Mouse (Mus musculus): Measurements from ENCODE around the gene Fam198b.

Gene Fam198b

DNA sequence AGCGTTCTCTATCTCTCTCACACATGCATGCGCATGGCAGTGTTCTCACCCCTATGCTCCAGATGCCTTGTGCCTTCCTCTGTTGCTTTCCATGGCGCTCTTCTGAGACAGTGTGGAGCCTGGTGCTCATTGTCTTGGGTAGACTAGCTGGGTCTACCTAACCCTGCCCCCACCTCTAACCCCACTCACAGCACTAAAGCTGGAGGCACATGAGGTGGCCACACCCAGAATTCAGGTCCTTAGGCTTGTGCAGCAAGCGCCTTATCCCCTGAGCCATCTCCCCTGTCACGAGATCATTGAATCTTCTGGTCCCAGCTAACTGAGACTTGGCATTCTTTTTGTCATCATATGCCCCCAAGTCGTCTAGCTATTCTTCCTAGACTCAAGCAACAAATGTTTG lies 17.0 kb downstream of the Fam198b start:
- TF ChIP-seq GATA4 (IDR thresholded peaks at IDR 0.05; ENCODE audit: insufficient replicate concordance, low read length), result no peak

DNA sequence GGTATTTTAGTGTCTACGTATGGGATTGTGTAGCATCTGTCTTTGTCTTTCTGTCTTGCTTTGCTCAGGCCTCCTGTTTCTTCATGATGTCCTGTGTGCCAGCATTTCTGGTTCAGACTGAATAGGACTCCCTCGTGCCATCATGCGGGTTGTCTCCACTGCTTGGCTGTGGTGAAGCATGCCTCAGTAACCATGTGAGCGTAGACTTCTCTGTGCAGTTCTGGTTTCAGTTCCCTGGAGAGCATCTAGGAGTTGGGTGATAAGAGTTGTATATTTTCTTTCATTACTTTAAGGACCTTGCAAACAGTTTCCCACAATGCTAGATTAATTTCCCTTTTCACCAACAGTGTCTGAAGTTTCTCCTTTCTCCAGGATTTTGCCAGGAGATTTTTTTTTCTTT lies 17.4 kb downstream of the Fam198b start:
- no peak for TF ChIP-seq GATA4 (IDR thresholded peaks at IDR 0.05; ENCODE audit: insufficient replicate concordance, low read length)

DNA sequence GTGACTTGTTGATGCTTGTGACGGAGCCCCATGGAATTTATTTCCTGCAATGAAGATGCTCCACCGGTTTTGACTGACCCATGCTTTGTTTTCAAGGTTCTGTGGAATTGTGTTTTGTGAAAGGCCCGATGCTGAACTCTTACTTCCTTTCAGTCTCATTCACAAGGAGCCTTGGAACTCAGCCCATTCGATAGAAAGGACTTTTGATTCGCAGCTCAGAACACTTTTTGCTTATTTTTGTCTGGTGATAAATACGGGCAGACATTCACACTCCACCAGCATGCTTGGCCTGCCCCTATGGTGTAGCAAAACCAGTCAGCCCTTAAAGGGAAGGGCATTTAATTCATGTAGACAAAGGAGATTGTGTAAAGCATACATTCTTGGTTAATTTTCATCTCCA lies 19.5 kb downstream of the Fam198b start:
- TF ChIP-seq GATA4 (IDR thresholded peaks at IDR 0.05; ENCODE audit: insufficient replicate concordance, low read length), result no peak

DNA sequence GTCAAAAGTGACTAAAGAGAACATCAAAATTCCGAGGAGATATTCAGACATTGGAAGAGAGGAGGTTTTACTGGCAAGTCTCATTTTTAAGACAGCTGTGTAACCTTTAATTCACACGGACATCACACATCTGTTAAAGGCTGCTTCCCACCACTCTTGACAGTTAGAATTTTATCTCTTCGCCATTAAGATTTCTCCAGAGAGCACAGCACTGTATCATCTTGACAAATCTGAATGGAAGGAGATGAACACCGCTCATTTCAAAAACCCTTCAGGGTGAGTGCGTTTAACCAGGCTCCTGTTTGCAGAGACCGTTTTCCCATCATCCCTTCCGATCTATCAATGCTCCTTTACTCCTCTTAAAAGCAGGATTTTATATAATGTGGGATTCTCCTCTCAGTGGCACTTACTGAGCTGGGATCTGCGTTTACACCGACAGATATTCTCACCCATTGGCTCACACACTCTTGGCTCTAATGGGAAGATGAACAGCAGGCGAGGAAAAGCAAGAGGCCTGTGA lies 20.0 kb downstream of the Fam198b start:
- TF ChIP-seq GATA4 (IDR thresholded peaks at IDR 0.05; ENCODE audit: insufficient replicate concordance, low read length), result no peak

DNA sequence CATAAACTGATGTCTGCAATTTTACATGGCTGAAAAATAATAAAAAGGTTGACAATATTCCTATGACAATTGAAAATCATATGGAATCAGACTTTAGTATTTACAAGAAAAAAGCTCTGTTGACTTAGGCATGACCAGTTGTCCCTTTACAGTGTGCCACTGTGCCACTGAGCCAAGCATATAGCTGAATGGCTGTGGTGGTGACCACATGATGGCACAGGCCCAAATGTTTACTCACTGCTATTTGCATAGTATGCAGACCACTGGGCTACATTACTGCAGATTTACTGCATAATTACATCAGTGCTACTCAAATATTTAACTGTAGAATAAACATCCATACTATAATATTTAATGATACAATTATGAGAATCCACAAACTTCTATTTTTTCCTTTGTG lies 21.1 kb downstream of the Fam198b start:
- TF ChIP-seq GATA4 (IDR thresholded peaks at IDR 0.05; ENCODE audit: insufficient replicate concordance, low read length), result no peak

DNA sequence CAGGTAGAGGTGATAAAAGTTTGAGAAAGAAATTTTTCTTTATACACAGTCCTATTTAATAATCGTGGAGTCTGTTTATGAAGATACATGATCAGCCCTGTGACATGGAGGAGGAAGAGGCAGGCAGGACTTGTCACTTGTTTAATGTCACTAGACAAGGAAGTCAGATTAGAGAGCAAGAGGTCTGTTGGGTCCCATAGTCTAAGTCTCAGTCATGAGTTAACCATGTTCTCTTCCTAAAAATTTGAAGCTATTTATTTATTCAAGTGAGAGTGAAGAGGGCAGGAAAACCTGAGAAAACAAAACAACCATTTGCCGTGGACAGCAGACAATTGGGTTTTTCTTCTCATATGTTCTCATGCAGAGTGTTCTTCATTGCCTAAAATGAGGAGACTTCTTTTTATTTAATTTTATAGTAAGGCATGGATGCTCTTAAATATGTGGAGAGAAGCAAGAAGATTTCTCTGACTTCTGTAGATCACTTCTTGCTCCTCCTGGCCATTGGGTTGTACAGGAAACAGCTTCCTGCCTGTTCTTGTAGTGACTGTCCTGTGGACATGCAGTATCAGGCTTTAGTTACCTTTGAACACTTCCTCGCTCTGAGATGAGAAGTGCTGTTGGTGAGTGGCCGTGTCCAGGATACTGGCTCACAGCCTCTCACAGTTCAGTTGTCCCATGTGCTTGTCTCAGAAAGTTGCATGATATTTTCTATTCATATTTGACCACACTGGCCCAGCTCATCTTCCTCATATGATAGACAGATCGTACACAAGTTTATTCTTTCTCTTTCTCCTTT lies 22.1 kb downstream of the Fam198b start:
- TF ChIP-seq GATA4 (IDR thresholded peaks at IDR 0.05; ENCODE audit: insufficient replicate concordance, low read length), result no peak

DNA sequence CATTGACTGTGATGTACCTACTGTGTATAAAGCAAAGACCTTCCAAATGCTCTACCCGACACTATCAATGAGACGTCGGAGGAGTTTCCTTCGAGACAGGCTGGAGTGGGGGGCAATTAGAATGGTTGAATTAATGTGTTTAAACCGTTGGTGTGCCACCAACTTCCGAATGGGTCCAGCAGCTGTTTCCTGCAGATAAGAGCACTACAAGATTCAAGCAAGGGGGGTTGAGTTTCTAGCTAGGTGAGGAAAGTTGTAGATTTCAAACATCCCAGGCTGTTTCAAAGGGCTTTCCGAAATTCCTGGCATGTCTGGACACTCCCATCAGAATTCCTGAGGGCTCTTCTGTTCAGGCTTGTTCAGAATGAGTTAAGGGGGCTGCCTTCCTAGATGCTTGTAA lies 22.9 kb downstream of the Fam198b start:
- no peak for TF ChIP-seq GATA4 (IDR thresholded peaks at IDR 0.05; ENCODE audit: insufficient replicate concordance, low read length)

DNA sequence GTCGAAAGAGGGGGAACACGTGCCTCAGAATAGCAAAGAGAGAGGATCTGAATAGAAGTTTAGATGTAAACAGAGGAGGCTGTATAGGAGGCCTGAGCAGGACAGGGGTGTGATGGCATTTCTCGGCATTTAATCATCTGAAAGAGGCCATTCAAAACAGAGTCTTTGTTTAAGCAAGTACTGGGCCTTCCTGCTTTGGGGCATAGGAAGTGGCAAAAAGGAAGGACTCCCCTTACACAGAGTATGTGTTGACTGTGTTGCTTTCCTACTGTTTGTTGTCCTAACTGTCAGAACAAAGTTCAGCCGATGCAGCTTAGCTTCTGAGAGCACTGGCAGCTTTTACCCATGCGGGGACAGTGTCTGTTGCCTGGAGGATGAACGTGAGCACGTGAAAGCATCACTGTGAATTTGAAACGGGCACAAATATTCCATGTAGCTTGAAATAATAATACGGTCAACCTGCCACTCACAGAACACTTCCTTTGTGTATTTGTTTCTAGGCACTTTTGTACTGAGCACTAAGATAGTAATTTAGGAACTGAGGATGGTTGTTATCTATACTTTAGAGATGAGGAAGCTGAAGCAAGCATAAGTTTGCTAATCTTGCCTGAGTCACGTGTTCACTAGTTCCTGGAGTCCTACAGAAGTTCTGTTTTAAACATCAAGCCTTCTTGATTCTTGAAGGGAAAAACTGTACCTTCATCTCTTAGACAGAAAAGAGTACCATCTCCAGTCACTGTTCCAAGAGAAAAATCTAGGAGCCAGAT lies 26.2 kb downstream of the Fam198b start:
- 0 out of 2 replicates have a peak, but pooled peaks have one; percentile 6 for TF ChIP-seq GATA4 (IDR thresholded peaks at IDR 0.05; ENCODE audit: insufficient replicate concordance, low read length)

DNA sequence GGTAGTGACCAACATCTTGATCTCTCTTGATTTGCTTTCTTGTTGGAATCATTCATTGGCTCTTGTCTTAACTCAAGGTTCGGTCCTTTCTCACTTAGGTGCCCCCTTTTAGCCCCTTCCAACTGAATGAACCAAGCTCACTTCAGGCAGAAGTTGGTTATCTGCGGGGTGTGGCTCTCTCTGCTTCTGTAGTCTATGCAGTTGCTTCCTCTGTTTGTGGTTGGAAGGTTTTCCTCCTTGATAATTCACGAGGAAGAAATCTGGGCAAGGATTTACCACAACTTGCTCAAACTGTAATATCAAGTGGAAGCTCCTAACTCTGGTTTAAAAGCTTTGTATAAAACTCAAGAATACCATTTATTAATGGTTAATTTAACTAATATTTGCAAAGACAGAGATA lies 26.8 kb downstream of the Fam198b start:
- no peak for TF ChIP-seq GATA4 (IDR thresholded peaks at IDR 0.05; ENCODE audit: insufficient replicate concordance, low read length)

DNA sequence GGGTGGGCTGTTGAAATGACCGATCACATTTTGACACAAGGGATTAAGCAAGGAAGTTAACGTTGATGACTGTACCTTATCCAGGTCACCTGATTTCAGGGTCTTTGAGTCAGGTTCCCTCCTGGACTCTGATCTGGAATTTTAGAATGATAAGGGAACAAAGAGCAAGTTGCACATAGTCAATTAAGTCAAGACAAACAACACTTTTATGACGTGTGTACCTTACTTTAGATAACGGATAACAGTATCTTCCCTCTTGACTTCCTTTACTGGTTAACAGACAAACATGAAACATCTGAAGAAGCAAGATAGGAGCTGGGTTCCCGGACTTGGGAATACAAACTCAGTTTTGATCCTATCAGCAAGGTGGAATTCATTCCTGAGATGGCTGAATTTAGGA lies 29.7 kb downstream of the Fam198b start:
- no peak for TF ChIP-seq GATA4 (IDR thresholded peaks at IDR 0.05; ENCODE audit: insufficient replicate concordance, low read length)

DNA sequence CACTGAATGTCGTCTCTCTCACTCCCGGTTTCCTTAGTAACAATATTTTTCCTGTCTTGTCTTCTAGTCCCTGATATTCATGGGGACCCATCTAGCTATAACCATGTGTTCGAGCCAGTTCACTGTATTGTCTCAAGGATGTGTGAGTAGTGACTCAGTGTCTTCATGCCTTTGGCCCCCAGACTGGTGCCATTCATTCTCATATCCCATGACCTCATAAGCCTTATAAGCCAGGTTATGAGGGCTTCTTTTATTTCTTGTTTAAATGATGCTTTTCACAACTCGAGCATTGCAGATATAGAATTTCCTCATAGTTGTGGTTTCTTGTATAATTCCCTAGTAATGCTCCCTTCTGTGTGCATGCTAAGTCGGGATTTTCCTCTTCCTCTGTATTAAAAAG lies 31.9 kb downstream of the Fam198b start:
- TF ChIP-seq GATA4 (IDR thresholded peaks at IDR 0.05; ENCODE audit: insufficient replicate concordance, low read length), result no peak

DNA sequence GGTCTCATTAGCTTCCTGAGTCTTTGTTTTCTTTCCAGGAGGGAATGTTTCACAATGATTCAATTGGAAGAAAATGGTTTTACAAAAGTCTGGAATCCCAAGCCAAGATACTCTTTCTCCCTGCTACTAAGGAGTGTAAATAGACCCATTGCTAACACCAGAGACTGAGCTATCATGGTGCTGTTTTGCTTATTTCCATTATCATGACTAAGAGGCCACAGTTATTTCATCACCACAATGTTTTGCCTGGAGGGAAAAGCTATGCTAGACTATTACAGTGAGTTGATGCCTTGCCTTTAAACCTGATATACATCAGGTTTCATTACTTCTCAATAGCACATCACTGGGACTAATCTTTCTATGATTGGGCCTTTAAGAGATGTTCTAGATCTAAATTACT lies 34.4 kb downstream of the Fam198b start:
- TF ChIP-seq GATA4 (IDR thresholded peaks at IDR 0.05; ENCODE audit: insufficient replicate concordance, low read length), result no peak

DNA sequence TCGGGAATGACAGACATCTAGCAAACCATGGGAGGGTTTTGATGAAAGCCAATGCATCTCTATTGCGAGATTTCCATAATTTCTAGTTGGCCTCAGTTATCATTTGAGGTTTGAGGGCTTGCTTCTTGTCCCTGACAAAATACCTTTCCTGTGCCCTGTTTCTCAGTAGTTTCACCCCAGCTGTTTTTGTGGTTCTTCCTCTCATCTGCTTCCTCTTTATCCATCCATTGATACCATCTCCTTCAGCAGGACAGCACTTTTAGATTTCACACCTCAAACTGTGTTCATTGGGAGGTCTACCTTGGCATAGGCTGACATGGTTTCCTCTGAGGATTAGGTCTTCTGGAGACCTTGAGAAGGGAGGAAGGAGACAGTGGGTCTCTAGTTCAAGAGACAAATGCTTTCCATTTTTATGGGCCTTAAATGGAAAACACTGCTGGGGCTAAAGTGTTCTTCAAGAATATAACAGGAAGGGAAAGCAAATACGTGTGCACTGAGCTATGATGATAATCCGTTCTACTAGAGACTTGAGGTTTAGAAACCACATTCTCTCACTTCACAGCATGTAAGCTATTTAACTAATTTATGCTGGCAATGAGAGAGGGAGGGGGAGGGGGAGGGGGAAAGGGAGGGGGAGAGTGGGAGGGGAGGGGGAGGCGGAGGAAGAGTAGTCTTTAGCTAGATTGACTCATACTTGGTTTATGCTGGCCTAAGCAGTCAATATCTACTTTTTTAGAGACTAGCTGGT lies 41.8 kb downstream of the Fam198b start:
- TF ChIP-seq GATA4 (IDR thresholded peaks at IDR 0.05; ENCODE audit: insufficient replicate concordance, low read length), result no peak

DNA sequence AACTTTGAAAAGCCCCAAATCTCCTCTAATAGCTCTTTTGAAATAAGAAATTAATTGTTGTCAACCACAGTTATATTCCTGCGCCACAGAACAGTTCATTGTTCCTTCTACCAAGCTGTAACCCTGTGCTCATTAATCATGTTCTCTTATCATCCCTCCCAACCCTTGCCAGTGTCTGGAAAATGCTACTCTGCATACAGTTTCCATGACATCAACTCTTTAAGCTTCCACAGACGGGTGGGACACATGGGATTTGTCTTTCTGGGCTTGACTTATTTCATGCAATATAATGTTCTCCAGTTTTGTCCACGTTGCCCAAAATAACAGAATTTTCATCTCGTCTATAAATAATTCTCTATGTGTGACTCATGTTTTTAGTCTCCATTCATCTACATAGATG lies 42.7 kb downstream of the Fam198b start:
- no peak for TF ChIP-seq GATA4 (IDR thresholded peaks at IDR 0.05; ENCODE audit: insufficient replicate concordance, low read length)

DNA sequence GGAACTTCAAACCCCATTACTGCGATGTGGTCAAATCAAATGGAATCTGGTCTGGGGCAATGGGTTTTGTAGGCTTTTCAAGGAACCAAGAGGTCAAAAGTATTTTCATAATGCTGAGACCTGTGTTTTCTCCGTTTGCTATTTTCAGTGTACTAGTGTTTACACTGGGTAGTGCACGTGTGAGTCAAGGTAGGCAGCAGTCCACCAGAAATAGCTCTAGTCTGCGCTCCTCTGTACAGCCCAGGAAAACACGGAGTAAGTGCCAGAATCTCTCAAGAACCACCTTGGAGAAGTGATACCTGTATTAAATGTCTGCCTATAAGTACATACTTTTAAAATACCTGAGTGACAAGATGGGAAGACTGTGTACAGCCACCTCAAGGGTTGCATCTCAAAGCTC lies 44.1 kb downstream of the Fam198b start:
- TF ChIP-seq GATA4 (IDR thresholded peaks at IDR 0.05; ENCODE audit: insufficient replicate concordance, low read length), result no peak
